Mouse (Mus musculus): ENCODE data around the gene Cntn1. TPM values are rescaled to one million over a fixed set of nuclear protein-coding genes. Genes with fewer than 3 reads are reported as not detected.
A peak's percentile ranks its signal among the peaks of the same experiment; 100 is the strongest.

The Cntn1 gene
- polyA plus RNA-seq (2014; fragmentation: Nextera tagmentation; extraction: Ambion mirVana) = 7.9 and 9.0 TPM in 2 replicates

GRCm38 (mm10) chr15:92050996-92051352 is at the start of gene Cntn1:
TSS of gene Cntn1 (plus strand) at chr15:92051165.
- ATAC-seq (ENCODE audit: insufficient read depth, low FRiP score, low TSS enrichment) = peak; percentile 97
- peak within 1 kb of the TSS; percentile 44 for H3K9ac ChIP-seq (ENCODE audit: low read length)
- no peaks in the 10 kb centered on the region for H3K9me3 ChIP-seq (ENCODE audit: control insufficient read depth, low read length)
- H3K36me3 ChIP-seq (ENCODE audit: control insufficient read depth, insufficient read depth, low read length) = no peaks in the 10 kb centered on the region
- peak within 1 kb of the TSS; percentile 50 for H3K4me3 ChIP-seq (ENCODE audit: low read depth, low read length)
- WGBS = 2% methylated on average over 16 of the region's 17 CpGs
- H3K27me3 ChIP-seq (ENCODE audit: control insufficient read depth, insufficient read depth, low read length) = no peaks in the 10 kb centered on the region
- no peak within 1 kb of the TSS for H3K27ac ChIP-seq (ENCODE audit: low read depth, low read length)
- peak within 1 kb of the TSS; percentile 97 for H3K4me2 ChIP-seq (ENCODE audit: low read depth)
- no peaks in the 10 kb centered on the region for H3K4me1 ChIP-seq (ENCODE audit: control insufficient read depth, insufficient read depth, low read length)
- DNase-seq (ENCODE audit: low spot score) = peak; percentile 88

DNA sequence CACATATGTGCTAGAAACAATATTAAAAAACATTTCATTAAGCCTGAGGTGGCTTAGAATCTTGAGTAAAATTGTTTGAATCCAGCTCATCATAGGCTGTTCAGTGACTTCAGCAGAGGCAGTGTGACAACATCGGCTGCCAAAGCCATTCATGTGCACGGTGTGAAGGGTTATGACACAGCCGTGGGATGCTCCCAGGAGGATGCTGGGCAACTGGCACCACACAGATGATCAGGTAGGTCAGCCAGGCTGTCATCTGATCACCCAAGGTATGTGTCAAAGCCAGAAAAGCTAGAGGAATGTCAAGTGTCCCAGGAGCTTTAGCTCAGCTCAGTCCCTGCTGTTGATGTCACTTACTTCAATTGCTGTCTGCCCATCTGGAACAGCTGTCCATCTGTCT is 49.5 kb upstream of the Cntn1 start:
- no peak for ATAC-seq (ENCODE audit: insufficient read depth, low FRiP score, low TSS enrichment)
- H3K9ac ChIP-seq (ENCODE audit: low read length) = no peak overlapping the region
- H3K9me3 ChIP-seq (ENCODE audit: control insufficient read depth, low read length) = no peaks in the 10 kb centered on the region
- H3K27ac ChIP-seq (ENCODE audit: low read depth, low read length) = no peak overlapping the region
- no peaks in the 10 kb centered on the region for H3K36me3 ChIP-seq (ENCODE audit: control insufficient read depth, insufficient read depth, low read length)
- H3K4me3 ChIP-seq (ENCODE audit: low read depth, low read length) = no peak overlapping the region
- no peaks in the 10 kb centered on the region for H3K27me3 ChIP-seq (ENCODE audit: control insufficient read depth, insufficient read depth, low read length)
- no peak overlapping the region for H3K4me2 ChIP-seq (ENCODE audit: low read depth)
- 81% methylated on average over 3 of the region's 3 CpGs for WGBS
- DNase-seq (ENCODE audit: low spot score) = no peak
- H3K4me1 ChIP-seq (ENCODE audit: control insufficient read depth, insufficient read depth, low read length) = no peaks in the 10 kb centered on the region

GRCm38 (mm10) chr15:92012165-92013083 is 38.5 kb upstream of the Cntn1 start:
- WGBS = 92% methylated on average over 8 of the region's 8 CpGs
- Histone ChIP-seq H3K27ac (ENCODE audit: low read depth, low read length) (no peak overlapping the region), H3K36me3 (ENCODE audit: control insufficient read depth, insufficient read depth, low read length) (no peaks in the 10 kb centered on the region), H3K9me3 (ENCODE audit: control insufficient read depth, low read length) (no peaks in the 10 kb centered on the region), H3K27me3 (ENCODE audit: control insufficient read depth, insufficient read depth, low read length) (no peaks in the 10 kb centered on the region), H3K9ac (ENCODE audit: low read length) (no peak overlapping the region), H3K4me2 (ENCODE audit: low read depth) (no peak overlapping the region), H3K4me1 (ENCODE audit: control insufficient read depth, insufficient read depth, low read length) (no peaks in the 10 kb centered on the region), H3K4me3 (ENCODE audit: low read depth, low read length) (no peak overlapping the region)
- no peak for ATAC-seq (ENCODE audit: insufficient read depth, low FRiP score, low TSS enrichment)
- DNase-seq (ENCODE audit: low spot score) = no peak

GRCm38 (mm10) chr15:92034111-92034510 is 16.9 kb upstream of the Cntn1 start:
- H3K9ac ChIP-seq (ENCODE audit: low read length) = no peak overlapping the region
- H3K27me3 ChIP-seq (ENCODE audit: control insufficient read depth, insufficient read depth, low read length) = no peaks in the 10 kb centered on the region
- H3K4me3 ChIP-seq (ENCODE audit: low read depth, low read length) = no peak overlapping the region
- H3K4me1 ChIP-seq (ENCODE audit: control insufficient read depth, insufficient read depth, low read length) = no peaks in the 10 kb centered on the region
- no peaks in the 10 kb centered on the region for H3K36me3 ChIP-seq (ENCODE audit: control insufficient read depth, insufficient read depth, low read length)
- H3K27ac ChIP-seq (ENCODE audit: low read depth, low read length) = no peak overlapping the region
- ATAC-seq (ENCODE audit: insufficient read depth, low FRiP score, low TSS enrichment) = no peak
- no peaks in the 10 kb centered on the region for H3K9me3 ChIP-seq (ENCODE audit: control insufficient read depth, low read length)
- 87% methylated on average over 1 of the region's 1 CpGs for WGBS
- DNase-seq (ENCODE audit: low spot score) = no peak
- no peak overlapping the region for H3K4me2 ChIP-seq (ENCODE audit: low read depth)

- Histone ChIP-seq H3K9ac (ENCODE audit: low read length) (no peak overlapping the region), H3K36me3 (ENCODE audit: control insufficient read depth, insufficient read depth, low read length) (no peaks in the 10 kb centered on the region), H3K4me3 (ENCODE audit: low read depth, low read length) (no peak overlapping the region), H3K4me2 (ENCODE audit: low read depth) (no peak overlapping the region), H3K4me1 (ENCODE audit: control insufficient read depth, insufficient read depth, low read length) (no peaks in the 10 kb centered on the region), H3K9me3 (ENCODE audit: control insufficient read depth, low read length) (no peaks in the 10 kb centered on the region), H3K27me3 (ENCODE audit: control insufficient read depth, insufficient read depth, low read length) (no peaks in the 10 kb centered on the region), H3K27ac (ENCODE audit: low read depth, low read length) (no peak overlapping the region)
- no peak for ATAC-seq (ENCODE audit: insufficient read depth, low FRiP score, low TSS enrichment)
- 81% methylated on average over 5 of the region's 5 CpGs for WGBS
- no peak for DNase-seq (ENCODE audit: low spot score)
Observed at GRCm38 (mm10) chr15:92042538-92042937, 8.4 kb upstream of the Cntn1 start.

GRCm38 (mm10) chr15:92046042-92046441 is 4.9 kb upstream of the Cntn1 start:
- Histone ChIP-seq H3K9me3 (ENCODE audit: control insufficient read depth, low read length) (no peaks in the 10 kb centered on the region), H3K27me3 (ENCODE audit: control insufficient read depth, insufficient read depth, low read length) (no peaks in the 10 kb centered on the region), H3K27ac (ENCODE audit: low read depth, low read length) (no peak overlapping the region), H3K4me3 (ENCODE audit: low read depth, low read length) (no peak overlapping the region), H3K36me3 (ENCODE audit: control insufficient read depth, insufficient read depth, low read length) (no peaks in the 10 kb centered on the region), H3K4me2 (ENCODE audit: low read depth) (no peak overlapping the region), H3K9ac (ENCODE audit: low read length) (no peak overlapping the region), H3K4me1 (ENCODE audit: control insufficient read depth, insufficient read depth, low read length) (no peaks in the 10 kb centered on the region)
- ATAC-seq (ENCODE audit: insufficient read depth, low FRiP score, low TSS enrichment) (no peak), DNase-seq (ENCODE audit: low spot score) (no peak)
- 75% methylated on average over 8 of the region's 8 CpGs for WGBS

GRCm38 (mm10) chr15:92048031-92048430 is 2.9 kb upstream of the Cntn1 start:
- no peak for DNase-seq (ENCODE audit: low spot score)
- 71% methylated on average over 4 of the region's 4 CpGs for WGBS
- no peak for ATAC-seq (ENCODE audit: insufficient read depth, low FRiP score, low TSS enrichment)

GRCm38 (mm10) chr15:92048531-92048930 is 2.4 kb upstream of the Cntn1 start:
- Histone ChIP-seq H3K9me3 (ENCODE audit: control insufficient read depth, low read length) (no peaks in the 10 kb centered on the region), H3K36me3 (ENCODE audit: control insufficient read depth, insufficient read depth, low read length) (no peaks in the 10 kb centered on the region), H3K27ac (ENCODE audit: low read depth, low read length) (no peak overlapping the region), H3K27me3 (ENCODE audit: control insufficient read depth, insufficient read depth, low read length) (no peaks in the 10 kb centered on the region), H3K9ac (ENCODE audit: low read length) (no peak overlapping the region), H3K4me2 (ENCODE audit: low read depth) (no peak overlapping the region), H3K4me3 (ENCODE audit: low read depth, low read length) (no peak overlapping the region), H3K4me1 (ENCODE audit: control insufficient read depth, insufficient read depth, low read length) (no peaks in the 10 kb centered on the region)
- DNase-seq (ENCODE audit: low spot score) (no peak), ATAC-seq (ENCODE audit: insufficient read depth, low FRiP score, low TSS enrichment) (no peak)
- WGBS = 87% methylated on average over 4 of the region's 4 CpGs

More at GRCm38 (mm10) chr15:92048031-92048430, 2.9 kb upstream of the Cntn1 start:
- Histone ChIP-seq H3K9me3 (ENCODE audit: control insufficient read depth, low read length) (no peaks in the 10 kb centered on the region), H3K9ac (ENCODE audit: low read length) (no peak overlapping the region), H3K27me3 (ENCODE audit: control insufficient read depth, insufficient read depth, low read length) (no peaks in the 10 kb centered on the region), H3K4me3 (ENCODE audit: low read depth, low read length) (no peak overlapping the region), H3K27ac (ENCODE audit: low read depth, low read length) (no peak overlapping the region), H3K36me3 (ENCODE audit: control insufficient read depth, insufficient read depth, low read length) (no peaks in the 10 kb centered on the region), H3K4me2 (ENCODE audit: low read depth) (no peak overlapping the region), H3K4me1 (ENCODE audit: control insufficient read depth, insufficient read depth, low read length) (no peaks in the 10 kb centered on the region)

Data from neural tube, embryonic 11.5 days (tissue).